Mouse (Mus musculus): Measurements from ENCODE around the gene Ddx5.
"Not testable (repeated sequence)": the region's sequence is repeated elsewhere in the genome, so short reads cannot be mapped to it uniquely, and the experiment has no call there.

The Ddx5 gene

GRCm38 (mm10) chr11:106788026-106788774 lies 785 bp downstream of the Ddx5 start:
- DNase-seq (ENCODE audit: low spot score): peak; percentile 99

GRCm38 (mm10) chr11:106787131-106788025 lies 1.6 kb downstream of the Ddx5 start:
- DNase-seq (ENCODE audit: low spot score): peak; percentile 85

- no peak for DNase-seq (ENCODE audit: low spot score)
Observed at GRCm38 (mm10) chr11:106785043-106785442, 3.9 kb downstream of the Ddx5 start.

- no peak for DNase-seq (ENCODE audit: low spot score)
Observed at GRCm38 (mm10) chr11:106784476-106784875, 4.5 kb downstream of the Ddx5 start.

- no peak for DNase-seq (ENCODE audit: low spot score)
Observed at GRCm38 (mm10) chr11:106782841-106783764, 5.9 kb downstream of the Ddx5 start.

- DNase-seq (ENCODE audit: low spot score): not testable (repeated sequence)
Observed at GRCm38 (mm10) chr11:106782271-106782670, 6.7 kb downstream of the Ddx5 start.

- DNase-seq (ENCODE audit: low spot score): no peak
Observed at GRCm38 (mm10) chr11:106780590-106781220, 8.3 kb downstream of the Ddx5 start.

- no peak for DNase-seq (ENCODE audit: low spot score)
Observed at GRCm38 (mm10) chr11:106780089-106780425, 8.9 kb downstream of the Ddx5 start.

GRCm38 (mm10) chr11:106779388-106780088 lies 9.4 kb downstream of the Ddx5 start, which contains the start of gene Polg2:
Polg2 (minus strand) TSS chr11:106779537.
- DNase-seq (ENCODE audit: low spot score): peak; percentile 89

GRCm38 (mm10) chr11:106778589-106779387 lies 10.2 kb downstream of the Ddx5 start:
- no peak for DNase-seq (ENCODE audit: low spot score)

GRCm38 (mm10) chr11:106778132-106778531 lies 10.9 kb downstream of the Ddx5 start:
- no peak for DNase-seq (ENCODE audit: low spot score)

GRCm38 (mm10) chr11:106777395-106777794 lies 11.6 kb downstream of the Ddx5 start:
- no peak for DNase-seq (ENCODE audit: low spot score)

GRCm38 (mm10) chr11:106776960-106777359 lies 12.0 kb downstream of the Ddx5 start:
- DNase-seq (ENCODE audit: low spot score): no peak

- no peak for DNase-seq (ENCODE audit: low spot score)
Observed at GRCm38 (mm10) chr11:106773061-106773460, 15.9 kb downstream of the Ddx5 start.

- no peak for DNase-seq (ENCODE audit: low spot score)
Observed at GRCm38 (mm10) chr11:106770195-106770974, 18.6 kb downstream of the Ddx5 start.

GRCm38 (mm10) chr11:106767516-106767915 lies 21.5 kb downstream of the Ddx5 start:
- DNase-seq (ENCODE audit: low spot score): no peak

GRCm38 (mm10) chr11:106766611-106767162 lies 22.3 kb downstream of the Ddx5 start:
- no peak for DNase-seq (ENCODE audit: low spot score)

- DNase-seq (ENCODE audit: low spot score): no peak
Observed at GRCm38 (mm10) chr11:106762800-106763185, 26.2 kb downstream of the Ddx5 start.
